Mouse (Mus musculus) liver, adult 2 months (tissue): ENCODE results near the gene Txnrd1. TPM values are rescaled to one million over a fixed set of nuclear protein-coding genes. Genes with fewer than 3 reads are reported as not detected.
A peak's percentile ranks its signal among the peaks of the same experiment; 100 is the strongest.

Source experiments
- DNase-seq: peaks from one replicate; pipeline ENCODE4 v3.0.0-alpha.2; 2011; ENCODE audit warnings: low read depth, low spot score; ENCODE audit errors: extremely low read depth
- H3K27ac ChIP-seq: fragments of 200-500 bp; replicated peaks from 2 replicates; pipeline ENCODE4 v1.5.1; 2012; ENCODE audit warnings: low read depth, mild to moderate bottlenecking, control low read depth, inconsistent platforms, low read length; ENCODE audit not compliant: insufficient read depth
- H3K27me3 ChIP-seq: fragments of 200-500 bp; 2 replicates; pipeline ENCODE4 v1.6.1; 2012; ENCODE audit warnings: mild to moderate bottlenecking, moderate library complexity, low read length, inconsistent platforms; ENCODE audit not compliant: control insufficient read depth, insufficient read depth
- H3K36me3 ChIP-seq: fragments of 200-500 bp; 2 replicates; pipeline ENCODE4 v1.6.1; 2012; ENCODE audit warnings: low read length, inconsistent platforms; ENCODE audit not compliant: control insufficient read depth, insufficient read depth
- H3K4me1 ChIP-seq: fragments of 200-500 bp; 2 replicates; pipeline ENCODE4 v1.6.1; 2011; ENCODE audit warnings: low read length; ENCODE audit not compliant: control insufficient read depth, insufficient read depth
- H3K4me3 ChIP-seq: fragments of 200-500 bp; 2 replicates; pipeline ENCODE4 v1.5.1; 2011; ENCODE audit warnings: low read depth, mild to moderate bottlenecking, control low read depth, low read length, moderate library complexity; ENCODE audit not compliant: insufficient read depth
- H3K79me2 ChIP-seq: fragments of 200-500 bp; 2 replicates; pipeline ENCODE4 v1.6.1; 2012; ENCODE audit warnings: inconsistent platforms, mild to moderate bottlenecking, low read length, moderate library complexity; ENCODE audit not compliant: control insufficient read depth, insufficient read depth
- H3K9ac ChIP-seq: fragments of 200-500 bp; 2 replicates; pipeline ENCODE4 v1.6.1; 2012; ENCODE audit warnings: low read depth, mild to moderate bottlenecking, control low read depth, inconsistent platforms, low read length
- CTCF ChIP-seq: fragments of 200-500 bp; IDR thresholded peaks from 2 replicates; pipeline ENCODE4 v1.5.1; 2011; ENCODE audit warnings: low read depth, low read length, control low read depth
- POLR2A ChIP-seq: fragments of 200-500 bp; IDR thresholded peaks from 2 replicates; pipeline ENCODE4 v1.6.1; 2011; ENCODE audit warnings: low read length, control low read depth; ENCODE audit not compliant: insufficient read depth; ENCODE audit errors: extremely low read depth
- WGBS: fragments of 180-500 bp; shearing (Covaris S2); methylation state at CpG from one replicate; pipeline ENCODE4 v1.1.7; 2018; 5-methylcytosine and 5-hydroxymethylcytosine counted together
- polyA plus RNA-seq: library from polyadenylated mRNA; depleted of rRNA; stranded (reverse); fragments of >200 nt; gene quantifications from 2 replicates; pipeline ENCODE4 v1.2.3, GENCODE M21; 2012; rRNA removed
- total RNA-seq: library from RNA; depleted of rRNA; stranded (reverse); fragments of >200 nt; gene quantifications from 2 replicates; pipeline ENCODE4 v1.2.3, GENCODE M21; 2014; rRNA removed

Txnrd1 gene
- total RNA-seq: 71.2 and 83.2 TPM in 2 replicates
- polyA plus RNA-seq: 50.4 and 51.9 TPM in 2 replicates

- 81% methylated on average over 9 of the region's 9 CpGs for WGBS
These were observed at the start of gene Txnrd1 for GRCm38 (mm10) chr10:82833926-82834325. Txnrd1 (plus strand) TSS chr10:82833951.

GRCm38 (mm10) chr10:82789181-82789580, 44.6 kb upstream of the Txnrd1 start:
- Histone ChIP-seq H3K9ac (no peak overlapping the region), H3K27me3 (no peaks in the 10 kb centered on the region), H3K4me3 (no peak overlapping the region), H3K27ac (peak overlapping the region; percentile 73), H3K79me2 (no peaks in the 10 kb centered on the region), H3K36me3 (no peaks in the 10 kb centered on the region), H3K4me1 (peaks cover 13% of the 10 kb centered on the region)
- no peak for DNase-seq
- TF ChIP-seq CTCF (no peak), POLR2A (no peak)

More at GRCm38 (mm10) chr10:82833926-82834325, at the start of gene Txnrd1:
- Histone ChIP-seq H3K27ac (no peak within 1 kb of the TSS), H3K9ac (no peak within 1 kb of the TSS), H3K79me2 (no peaks in the 10 kb centered on the region), H3K36me3 (no peaks in the 10 kb centered on the region), H3K4me3 (no peak within 1 kb of the TSS), H3K27me3 (no peaks in the 10 kb centered on the region), H3K4me1 (no peaks in the 10 kb centered on the region)
- no peak for DNase-seq
- TF ChIP-seq CTCF (no peak), POLR2A (no peak)

- H3K9ac ChIP-seq: no peak overlapping the region
- H3K79me2 ChIP-seq: no peaks in the 10 kb centered on the region
- 36% methylated on average over 5 of the region's 5 CpGs for WGBS
- H3K36me3 ChIP-seq: no peaks in the 10 kb centered on the region
- no peak overlapping the region for H3K4me3 ChIP-seq
- TF ChIP-seq CTCF (no peak), POLR2A (no peak)
- H3K27ac ChIP-seq: peak overlapping the region; percentile 83
- DNase-seq: peak; percentile 96
- no peaks in the 10 kb centered on the region for H3K27me3 ChIP-seq
- H3K4me1 ChIP-seq: peaks cover 18% of the 10 kb centered on the region
These were observed 43.2 kb upstream of the Txnrd1 start for GRCm38 (mm10) chr10:82790504-82790903.

- peak overlapping the region; percentile 25; the same call in 1 of the 2 replicates for H3K27ac ChIP-seq
- 96% methylated on average over 3 of the region's 3 CpGs for WGBS
- DNase-seq: no peak
- TF ChIP-seq CTCF: no peak
- TF ChIP-seq POLR2A: no peak
- H3K4me3 ChIP-seq: no peak overlapping the region
- H3K27me3 ChIP-seq: no peaks in the 10 kb centered on the region
- H3K36me3 ChIP-seq: no peaks in the 10 kb centered on the region
- H3K9ac ChIP-seq: no peak overlapping the region
- H3K79me2 ChIP-seq: no peaks in the 10 kb centered on the region
- H3K4me1 ChIP-seq: peaks cover 21% of the 10 kb centered on the region
These were observed 42.0 kb upstream of the Txnrd1 start for GRCm38 (mm10) chr10:82791713-82792112.

- TF ChIP-seq CTCF: no peak
- no peak for TF ChIP-seq POLR2A
- Histone ChIP-seq H3K79me2 (no peaks in the 10 kb centered on the region), H3K9ac (no peak overlapping the region), H3K27me3 (no peaks in the 10 kb centered on the region), H3K4me3 (no peak overlapping the region), H3K36me3 (no peaks in the 10 kb centered on the region), H3K27ac (peak overlapping the region; percentile 51), H3K4me1 (peaks cover 19% of the 10 kb centered on the region)
- WGBS: 29% methylated on average over 2 of the region's 2 CpGs
- DNase-seq: peak; percentile 95
These were observed 41.4 kb upstream of the Txnrd1 start for GRCm38 (mm10) chr10:82792311-82792710.

GRCm38 (mm10) chr10:82795071-82795731, 38.5 kb upstream of the Txnrd1 start:
- H3K4me1 ChIP-seq: peaks cover 18% of the 10 kb centered on the region
- H3K9ac ChIP-seq: peak overlapping the region; percentile 55
- H3K36me3 ChIP-seq: no peaks in the 10 kb centered on the region
- 10% methylated on average over 15 of the region's 15 CpGs for WGBS
- no peak overlapping the region for H3K4me3 ChIP-seq
- peak; percentile 84 for DNase-seq
- peak overlapping the region; percentile 90 for H3K27ac ChIP-seq
- TF ChIP-seq POLR2A (no peak), CTCF (peak; percentile 81)
- no peaks in the 10 kb centered on the region for H3K79me2 ChIP-seq
- H3K27me3 ChIP-seq: no peaks in the 10 kb centered on the region
